Mouse (Mus musculus): Measurements from ENCODE around the gene Nadk.

The Nadk gene

GRCm38 (mm10) chr4:155601997-155602456 is 39.8 kb downstream of the Nadk start:
- DNase-seq (ENCODE audit: low spot score in 2 of 2): no peak

GRCm38 (mm10) chr4:155602753-155603152 is 40.6 kb downstream of the Nadk start:
- no peak for DNase-seq (ENCODE audit: low spot score in 2 of 2)

GRCm38 (mm10) chr4:155603801-155604200 is 41.6 kb downstream of the Nadk start:
- DNase-seq (ENCODE audit: low spot score in 2 of 2): no peak

GRCm38 (mm10) chr4:155605132-155605531 is 43.0 kb downstream of the Nadk start:
- DNase-seq (ENCODE audit: low spot score in 2 of 2): no peak

GRCm38 (mm10) chr4:155606825-155607224 is 44.6 kb downstream of the Nadk start:
- no peak for DNase-seq (ENCODE audit: low spot score in 2 of 2)

GRCm38 (mm10) chr4:155611860-155612259 is 49.7 kb downstream of the Nadk start:
- DNase-seq (ENCODE audit: low spot score in 2 of 2): no peak

- no peak for DNase-seq (ENCODE audit: low spot score in 2 of 2)
Measured at GRCm38 (mm10) chr4:155613264-155613663, 51.1 kb downstream of the Nadk start.

GRCm38 (mm10) chr4:155618321-155618720 is 56.1 kb downstream of the Nadk start:
- DNase-seq (ENCODE audit: low spot score in 2 of 2): no peak

GRCm38 (mm10) chr4:155624338-155625291 is 62.4 kb downstream of the Nadk start, which contains the start of gene Cdk11b:
Gene Cdk11b, plus strand, starts transcription at chr4:155624854.
- peak; percentile 95 to 97 for DNase-seq (ENCODE audit: low spot score in 2 of 2)

- DNase-seq (ENCODE audit: low spot score in 2 of 2): no peak
Measured at GRCm38 (mm10) chr4:155630267-155630666, 68.1 kb downstream of the Nadk start.

GRCm38 (mm10) chr4:155635766-155636499 is 73.8 kb downstream of the Nadk start:
- no peak for DNase-seq (ENCODE audit: low spot score in 2 of 2)
